Mouse (Mus musculus): Measurements from ENCODE around the gene Naa38.

GRCm38 (mm10) chr11:69428751-69429150 lies 33.5 kb downstream of the Naa38 start:
- no peak for TF ChIP-seq EP300 (IDR thresholded peaks at IDR 0.05; ENCODE audit: insufficient read depth, low read depth, low read length)
- no peak for TF ChIP-seq CTCF (IDR thresholded peaks at IDR 0.05; ENCODE audit: low read depth, low read length)
